Mouse (Mus musculus): Measurements from ENCODE around the gene Srf.

GRCm38 (mm10) chr17:46502775-46503174, 53.2 kb downstream of the Srf start:
- TF ChIP-seq CTCF (IDR thresholded peaks at IDR 0.05; ENCODE audit: low read depth, low read length) (no peak), POLR2A (IDR thresholded peaks at IDR 0.05; ENCODE audit: insufficient read depth, low read length) (no peak)
